Comparison of ENCODE assay signal across 13 mouse cellular contexts in genomic region chr1:54122551-54122950, GRCm38 (mm10).
"Had no signal": no experiment of that assay in that cellular context is flagged by ENCODE, and none has a peak within 500 bp of the region (broad histone marks: within the 10 kb centered on the region; RNA-seq: fewer than 3 reads in every experiment).

No protein-coding gene starts in this region.

- H3K4me1 ChIP-seq: kidney, embryonic 15.5 days; neural tube, embryonic 12.5 days; stomach, embryonic 15.5 days had no signal

- H3K4me3 ChIP-seq: kidney, embryonic 15.5 days; left cerebral cortex, adult 2 months; midbrain, embryonic 12.5 days; myocyte; neural tube, embryonic 12.5 days; stomach, embryonic 15.5 days had no signal

- DNase-seq: kidney, adult 2 months; kidney, postnatal 14 days; lung, adult 18-20 months; right cerebral cortex, postnatal 14 days; thymus, adult 2 months; thymus, postnatal 36 days had no signal

- H3K9ac ChIP-seq: kidney, embryonic 15.5 days; liver, embryonic 14.5 days; midbrain, embryonic 12.5 days; neural tube, embryonic 12.5 days; stomach, embryonic 15.5 days had no signal

- H3K27ac ChIP-seq: kidney, embryonic 15.5 days; left cerebral cortex, adult 2 months; liver, embryonic 14.5 days; midbrain, embryonic 12.5 days; neural tube, embryonic 12.5 days; stomach, embryonic 15.5 days had no signal

- H3K4me2 ChIP-seq: kidney, embryonic 15.5 days; midbrain, embryonic 12.5 days; neural tube, embryonic 12.5 days; stomach, embryonic 15.5 days had no signal

- H3K36me3 ChIP-seq: kidney, embryonic 15.5 days; midbrain, embryonic 12.5 days; neural tube, embryonic 12.5 days; stomach, embryonic 15.5 days had no signal

- H3K27me3 ChIP-seq: kidney, embryonic 15.5 days; midbrain, embryonic 12.5 days; neural tube, embryonic 12.5 days; stomach, embryonic 15.5 days had no signal

- H3K9me3 ChIP-seq: kidney, embryonic 15.5 days; midbrain, embryonic 12.5 days; neural tube, embryonic 12.5 days; stomach, embryonic 15.5 days had no signal
